Mouse (Mus musculus) telencephalon, adult 2 months (tissue): ENCODE results near the gene Uchl1.

Experiments used
- DNase-seq: peaks from one replicate; pipeline ENCODE4 v3.0.0-alpha.2; 2011; ENCODE audit warnings: low read depth, low spot score

Gene Uchl1

DNA sequence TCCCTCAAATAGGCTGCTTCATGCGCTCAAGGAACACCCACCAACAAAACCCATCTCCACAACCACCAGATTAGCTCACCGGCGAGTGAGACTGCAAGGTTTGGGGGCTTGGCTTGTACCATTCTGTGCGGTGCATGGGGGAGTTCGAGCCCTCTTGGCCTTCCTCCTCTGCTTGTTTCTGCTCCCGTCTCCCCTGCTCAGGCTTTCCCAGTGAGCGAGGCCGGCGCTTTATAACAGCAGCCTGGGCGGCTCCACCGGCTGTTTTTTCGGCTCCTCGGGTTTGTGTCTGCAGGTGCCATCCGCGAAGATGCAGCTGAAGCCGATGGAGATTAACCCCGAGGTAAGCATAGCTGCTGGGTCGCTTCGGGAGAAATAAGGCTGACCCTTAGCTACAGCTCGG, at the start of gene Uchl1:
Gene Uchl1 (plus strand): TSS at position 109 of the 400 bp plus-strand sequence.
- peak; percentile 97 for DNase-seq

DNA sequence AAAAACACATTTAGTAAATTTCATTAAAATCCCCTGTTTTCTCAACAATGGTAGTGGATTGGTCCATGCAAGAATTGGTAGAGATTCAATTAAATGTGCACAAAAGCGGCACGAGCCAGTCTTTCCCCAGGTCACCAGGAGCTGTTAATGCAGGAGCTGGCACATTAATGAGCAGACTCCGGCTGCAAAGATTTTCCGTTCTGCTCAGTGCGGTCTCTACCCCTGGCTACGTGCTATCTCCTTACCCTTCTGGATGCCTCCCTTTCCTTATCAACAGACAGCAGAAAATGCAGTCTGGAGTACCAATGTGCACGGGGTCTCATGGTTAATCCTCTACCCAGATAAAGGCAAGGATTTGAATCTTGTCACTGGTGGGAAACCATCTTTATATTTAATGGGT, 48.1 kb upstream of the Uchl1 start:
- DNase-seq = no peak

DNA sequence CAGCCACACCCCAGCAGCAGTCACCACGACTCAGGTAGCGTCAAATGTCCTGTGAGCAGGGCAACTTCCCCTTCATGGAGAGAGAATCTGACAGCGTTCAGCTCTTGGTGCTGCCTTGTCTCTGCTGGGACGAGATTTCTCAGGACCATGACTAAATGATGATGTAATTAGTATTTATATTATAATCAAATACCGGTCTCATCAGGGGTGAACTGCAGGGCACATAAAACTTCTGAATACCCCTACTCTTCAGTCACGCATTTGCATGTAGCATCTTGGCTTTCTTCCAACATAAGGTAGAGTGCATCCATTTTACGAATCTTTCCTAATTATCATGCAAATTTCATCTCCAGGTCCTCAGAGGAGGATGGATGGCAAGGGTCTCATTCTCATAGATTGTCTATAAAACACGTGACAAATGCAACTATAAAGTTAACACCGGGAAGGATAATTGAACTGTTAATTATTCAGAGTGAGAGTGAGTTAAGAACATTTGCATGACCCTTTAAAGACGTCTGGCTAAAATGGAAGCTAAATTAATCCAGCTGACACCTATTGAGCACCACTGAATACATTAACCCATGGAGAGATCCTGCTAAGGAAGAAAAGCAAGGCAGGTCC, 40.3 kb upstream of the Uchl1 start:
- DNase-seq = no peak

DNA sequence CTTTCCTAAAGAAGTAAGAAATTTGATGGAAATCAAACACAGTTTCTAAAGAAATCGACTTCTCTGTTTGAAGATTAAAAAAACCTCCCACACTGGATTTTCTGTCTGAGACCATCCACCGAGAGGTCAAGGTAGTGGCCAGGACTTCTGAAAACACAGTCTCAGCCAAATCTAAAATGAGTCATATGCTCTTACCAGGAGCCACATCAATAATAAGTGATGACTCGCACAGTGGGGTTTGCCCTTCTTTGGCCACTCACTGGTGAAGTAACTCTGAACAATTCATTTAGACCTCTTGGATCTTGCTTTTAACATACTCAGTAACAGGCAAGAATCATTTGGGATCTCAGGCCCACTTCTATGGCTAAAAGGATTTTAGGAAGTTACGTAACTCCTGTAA, 33.7 kb upstream of the Uchl1 start:
- DNase-seq = no peak

DNA sequence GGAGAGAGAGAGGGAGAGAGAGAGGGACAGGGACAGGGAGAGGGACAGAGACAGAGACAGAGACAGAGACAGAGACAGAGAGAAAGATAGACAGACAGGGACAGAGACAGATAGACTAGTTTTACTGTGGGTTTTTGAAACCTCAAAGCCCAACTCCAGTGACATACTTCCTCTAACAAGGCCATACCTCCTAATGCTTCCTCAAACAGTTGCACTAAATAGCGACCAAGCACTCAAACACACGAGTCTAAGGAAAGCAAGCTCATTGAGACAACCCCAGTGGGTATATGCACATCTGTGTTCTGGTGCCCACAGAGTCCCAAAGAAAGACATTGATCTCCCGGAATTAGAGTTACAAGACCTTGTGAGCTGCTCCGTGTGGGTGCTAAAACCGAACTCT, 32.6 kb upstream of the Uchl1 start:
- no peak for DNase-seq

DNA sequence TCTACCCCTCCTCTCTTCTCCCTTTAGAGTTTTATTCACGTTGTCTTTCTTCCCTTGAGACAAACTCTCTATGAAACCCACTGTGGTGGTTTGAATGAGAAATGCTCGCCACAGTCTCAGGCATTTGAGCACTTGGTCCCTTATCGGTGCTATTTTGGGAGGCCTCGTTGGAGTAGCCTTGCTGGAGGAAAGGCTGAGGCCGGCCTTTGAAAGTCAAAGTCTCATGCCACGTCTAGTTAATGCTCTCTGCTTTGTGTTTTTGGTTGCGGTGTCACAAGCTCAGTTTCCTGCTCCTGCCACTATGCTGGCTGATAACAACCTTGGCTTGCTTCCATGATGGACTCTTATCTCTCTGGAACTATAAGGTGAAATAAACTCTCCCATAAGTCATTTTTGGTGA, 28.4 kb upstream of the Uchl1 start:
- no peak for DNase-seq

DNA sequence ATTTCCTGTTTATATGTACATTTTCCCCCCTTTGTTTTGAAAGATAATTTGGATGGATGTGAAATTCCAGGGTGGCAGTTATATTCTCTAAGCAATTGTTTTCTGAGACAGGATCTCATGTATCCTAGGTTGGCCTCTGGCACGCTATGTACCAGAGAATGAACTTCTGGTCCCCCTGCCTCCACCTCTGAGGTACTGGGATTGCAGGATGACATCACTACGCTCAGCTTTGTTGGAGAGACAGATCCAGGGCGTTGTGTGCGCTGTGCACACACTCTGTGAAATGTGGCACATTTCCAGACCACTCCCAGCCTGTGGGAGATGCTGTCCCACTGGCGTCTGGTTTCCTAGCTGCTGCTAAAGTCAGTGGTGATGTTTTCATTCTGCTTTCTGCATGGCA, 21.7 kb upstream of the Uchl1 start:
- no peak for DNase-seq

DNA sequence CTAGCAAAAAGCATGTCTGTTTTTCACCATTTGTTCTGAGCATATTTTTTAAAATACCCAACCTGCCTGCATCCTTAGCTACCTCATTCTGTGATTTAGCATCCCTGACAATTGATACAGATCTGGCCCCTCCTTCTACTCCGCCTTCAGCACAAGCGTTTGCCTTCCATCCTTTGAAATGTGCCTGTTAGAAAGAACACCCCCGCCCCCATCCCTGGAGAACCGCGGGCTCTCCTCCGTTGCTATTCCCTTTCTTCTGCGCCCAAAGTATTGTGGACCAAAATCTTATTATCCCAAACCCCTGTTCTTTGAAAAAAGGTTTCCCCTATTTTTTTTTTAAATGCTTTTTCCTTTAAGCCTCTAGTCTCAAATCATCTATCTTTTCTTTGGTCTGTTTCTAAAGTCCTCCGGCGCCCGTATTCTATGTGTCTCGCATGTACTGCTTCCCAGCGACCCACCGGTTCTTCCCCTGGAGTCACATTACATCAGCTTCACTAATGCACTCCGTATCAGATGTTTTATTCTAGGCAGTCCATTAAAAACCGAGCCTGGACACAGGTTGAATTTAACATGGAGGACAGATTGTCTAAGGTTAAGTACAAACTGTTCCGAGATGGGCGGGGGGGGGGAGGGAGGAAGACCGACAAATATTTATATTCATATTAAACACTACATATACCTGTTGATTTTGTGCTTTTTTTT, 551 bp upstream of the Uchl1 start:
- peak; percentile 67 for DNase-seq

DNA sequence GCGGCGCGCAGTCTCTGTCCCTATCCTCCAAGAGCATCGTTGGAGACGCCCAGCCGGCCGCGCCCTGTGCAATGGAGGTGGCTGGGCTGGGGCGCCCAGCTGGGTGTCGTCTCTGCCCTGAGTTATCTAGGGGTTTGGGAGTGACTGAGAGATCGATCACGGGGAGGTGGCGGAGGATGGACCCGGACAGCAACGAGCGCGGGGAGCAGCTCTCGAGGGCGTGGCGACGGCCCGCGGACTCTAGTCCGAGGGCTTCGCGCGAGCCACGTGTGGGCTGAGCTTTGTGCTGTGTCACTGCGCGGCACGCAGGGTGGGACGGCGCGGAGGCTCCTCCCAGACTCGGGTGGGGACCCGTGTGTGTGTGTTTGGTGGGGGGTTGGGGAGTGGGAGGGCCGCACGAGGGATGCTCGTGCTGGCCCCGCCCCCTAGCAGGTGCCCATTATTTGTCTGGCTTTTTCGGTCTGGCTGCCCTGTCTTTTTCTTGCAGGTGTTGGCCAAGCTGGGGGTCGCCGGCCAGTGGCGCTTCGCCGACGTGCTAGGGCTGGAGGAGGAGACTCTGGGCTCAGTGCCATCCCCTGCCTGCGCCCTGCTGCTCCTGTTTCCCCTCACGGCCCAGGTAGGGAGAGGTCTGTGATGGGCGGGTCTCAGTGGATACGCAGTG, 696 bp downstream of the Uchl1 start:
- peak; percentile 62 for DNase-seq

DNA sequence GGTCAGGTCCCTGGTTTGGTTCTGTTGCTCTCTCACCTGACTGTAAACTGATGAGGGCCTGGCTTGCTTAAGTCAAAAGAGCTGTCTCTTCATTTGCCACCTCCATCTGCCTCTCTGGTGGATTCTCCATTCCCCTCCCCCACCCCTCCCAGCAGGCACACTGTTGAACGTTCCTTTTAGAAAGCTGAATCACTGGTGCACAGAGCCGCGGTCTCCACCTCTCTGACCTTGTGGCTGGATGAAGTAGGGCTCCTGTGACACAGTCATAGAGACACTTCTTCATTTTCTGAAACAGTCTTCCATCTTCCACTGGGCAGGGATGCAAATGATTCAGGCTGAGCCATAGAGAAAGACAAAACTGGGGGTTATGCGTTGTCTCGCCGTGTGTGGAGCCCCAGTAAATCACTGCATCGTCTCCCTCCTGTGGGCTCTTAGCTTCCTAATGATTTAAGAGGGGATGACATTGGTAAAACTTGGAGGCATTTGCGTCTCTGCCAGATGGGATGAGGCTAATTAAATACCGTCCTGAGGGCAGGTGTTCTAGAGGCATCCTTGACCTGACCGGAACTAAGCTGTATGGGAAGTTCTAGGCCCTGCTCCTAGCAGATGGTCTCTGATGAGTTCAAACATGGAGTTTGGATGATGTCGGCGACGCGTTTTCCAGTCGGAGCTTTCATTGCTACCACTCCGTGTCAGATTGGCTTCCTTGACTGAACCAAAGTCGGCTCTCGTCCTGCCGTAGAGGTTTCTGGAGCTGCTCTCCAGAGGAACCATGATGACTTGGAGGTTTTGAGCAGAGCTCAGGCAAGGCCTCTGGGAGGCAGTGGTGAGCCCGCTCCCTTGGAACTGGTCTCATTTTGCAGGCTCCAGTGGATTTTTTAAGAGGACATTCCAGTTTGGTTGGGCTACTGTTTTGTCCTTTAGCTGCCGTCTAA, 1.8 kb downstream of the Uchl1 start:
- DNase-seq = peak; percentile 58

DNA sequence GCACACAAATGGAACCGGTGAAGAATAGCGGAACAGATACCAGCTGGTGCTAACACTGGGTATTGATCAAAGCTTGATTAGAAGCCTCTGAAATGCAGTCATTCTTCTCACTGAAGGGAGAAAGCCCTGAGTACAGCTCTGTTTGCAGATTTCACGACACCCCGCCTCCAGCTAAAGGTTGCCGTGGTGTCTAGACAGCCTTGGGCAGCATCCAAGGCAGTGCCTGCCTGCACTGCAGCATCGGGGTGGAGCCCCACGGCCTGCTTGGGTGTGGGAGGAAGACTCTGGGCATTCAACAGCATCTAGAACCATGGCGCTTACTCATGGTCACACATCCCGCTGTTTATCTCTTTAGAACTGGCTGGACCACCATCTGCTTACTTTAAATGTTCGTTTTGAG, 3.3 kb downstream of the Uchl1 start:
- peak; percentile 68 for DNase-seq

DNA sequence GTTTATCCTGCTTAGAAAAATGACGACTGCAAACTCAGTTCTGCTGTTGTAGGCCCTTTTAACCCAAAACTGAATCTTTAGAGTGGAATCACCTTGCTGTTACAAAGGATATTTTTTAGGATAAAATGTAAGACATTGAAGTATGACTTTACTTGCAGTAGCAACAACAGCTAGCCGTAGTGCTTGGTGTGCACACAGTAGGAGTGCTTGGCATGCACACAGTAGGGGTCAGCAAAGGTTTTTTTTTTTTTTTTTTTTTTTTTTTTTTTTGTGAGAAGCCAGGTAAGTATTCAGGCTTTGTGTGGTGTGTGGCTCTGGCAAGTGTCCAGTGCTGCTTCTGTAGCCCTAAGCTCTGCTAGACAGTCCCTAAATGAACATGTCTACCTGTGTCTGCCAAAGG, 10.0 kb downstream of the Uchl1 start:
- DNase-seq = no peak

DNA sequence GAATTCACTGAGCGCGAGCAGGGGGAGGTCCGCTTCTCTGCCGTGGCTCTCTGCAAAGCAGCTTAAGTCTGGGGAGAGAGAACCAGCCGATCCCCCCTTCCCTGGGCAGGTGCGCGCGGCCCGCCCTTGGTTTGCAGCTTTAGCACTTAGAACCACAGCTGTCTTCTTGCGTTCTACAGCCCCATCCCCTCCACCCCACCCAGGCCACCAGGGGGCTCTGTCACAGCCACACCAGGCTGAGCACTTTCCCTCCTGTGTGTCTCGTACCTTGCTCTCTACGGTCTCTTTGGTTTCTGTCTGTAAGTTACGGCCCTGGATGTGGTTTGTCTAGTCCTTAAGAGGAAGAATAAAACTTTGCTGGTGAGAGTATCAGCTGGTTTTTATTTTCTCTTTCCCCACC, 11.0 kb downstream of the Uchl1 start:
- no peak for DNase-seq

DNA sequence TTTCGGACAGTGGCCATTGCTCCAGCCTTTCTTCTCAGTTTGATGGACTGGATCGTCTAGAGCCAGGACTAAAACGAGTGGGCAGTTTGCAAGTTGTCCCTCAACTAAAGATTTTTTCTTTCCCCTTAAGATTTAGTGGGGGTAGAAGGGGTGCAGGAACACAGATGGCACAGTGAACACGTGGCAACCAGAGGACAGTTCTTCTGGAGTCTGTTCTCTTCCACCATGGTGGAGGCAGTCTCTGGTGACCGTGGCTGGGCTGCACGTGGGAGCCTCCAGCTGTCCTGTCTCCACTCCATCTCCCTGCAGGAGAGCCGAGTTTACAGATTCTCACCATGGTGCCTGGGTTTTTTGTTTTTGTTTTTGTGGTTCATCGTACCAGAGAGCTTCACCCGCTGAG, 11.8 kb downstream of the Uchl1 start:
- DNase-seq = peak; percentile 57

DNA sequence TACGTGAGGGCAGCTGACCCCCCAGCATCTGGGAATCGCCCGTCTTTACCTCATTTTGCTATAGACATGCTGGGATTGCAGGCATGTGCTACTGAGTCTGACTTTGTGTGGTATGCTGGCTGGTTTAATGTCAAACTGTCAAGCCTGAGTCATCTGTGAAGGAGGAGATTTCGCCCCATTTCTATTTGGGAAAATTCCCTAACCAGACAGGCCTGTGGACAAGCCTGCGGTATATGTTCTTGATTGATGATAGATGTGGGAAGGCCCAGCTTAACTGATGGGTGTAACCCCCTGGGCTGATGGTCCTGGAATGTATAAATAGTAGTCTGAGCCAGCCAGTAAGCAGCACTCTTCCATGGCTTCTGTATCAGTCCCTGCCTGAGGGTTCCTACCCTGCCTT, 12.4 kb downstream of the Uchl1 start:
- no peak for DNase-seq

DNA sequence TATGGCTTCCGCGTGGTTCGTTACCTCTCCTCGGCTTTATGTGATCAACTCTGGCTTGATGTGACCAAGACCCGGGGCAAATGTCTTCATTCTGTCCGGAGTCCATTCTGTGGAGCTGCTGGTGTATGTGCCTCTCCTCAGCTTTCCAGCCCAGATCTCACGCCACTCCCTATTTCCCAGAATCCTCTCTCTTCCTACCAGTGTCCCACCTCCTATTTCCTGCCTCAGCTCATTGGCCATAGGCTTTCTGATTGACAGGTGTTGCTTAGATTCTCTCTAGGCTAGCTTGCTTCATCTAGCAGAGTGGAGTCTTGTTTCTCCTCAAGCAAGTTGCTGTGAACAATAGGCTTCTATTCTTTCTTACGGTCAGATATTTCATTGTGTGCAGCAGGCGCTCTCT, 13.9 kb downstream of the Uchl1 start:
- no peak for DNase-seq

DNA sequence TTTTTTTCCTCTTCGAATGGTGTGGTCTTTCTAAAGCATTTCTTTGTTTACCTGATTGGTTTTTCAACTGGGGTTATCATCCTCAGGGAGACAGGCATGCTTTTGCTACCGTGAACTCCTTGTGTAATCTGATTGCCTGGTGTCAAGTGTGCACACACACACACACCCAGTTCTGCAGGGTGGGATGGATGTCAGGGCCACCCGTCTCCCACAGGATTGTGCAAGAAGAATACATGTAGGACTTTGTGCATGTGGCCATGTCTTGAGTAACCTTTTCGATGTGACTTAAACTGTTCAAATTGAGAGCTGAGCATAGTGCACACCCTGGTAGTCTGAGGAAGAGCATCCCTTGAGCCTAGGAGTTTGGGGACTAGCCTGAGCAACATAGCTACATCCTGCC, 17.3 kb downstream of the Uchl1 start:
- no peak for DNase-seq

DNA sequence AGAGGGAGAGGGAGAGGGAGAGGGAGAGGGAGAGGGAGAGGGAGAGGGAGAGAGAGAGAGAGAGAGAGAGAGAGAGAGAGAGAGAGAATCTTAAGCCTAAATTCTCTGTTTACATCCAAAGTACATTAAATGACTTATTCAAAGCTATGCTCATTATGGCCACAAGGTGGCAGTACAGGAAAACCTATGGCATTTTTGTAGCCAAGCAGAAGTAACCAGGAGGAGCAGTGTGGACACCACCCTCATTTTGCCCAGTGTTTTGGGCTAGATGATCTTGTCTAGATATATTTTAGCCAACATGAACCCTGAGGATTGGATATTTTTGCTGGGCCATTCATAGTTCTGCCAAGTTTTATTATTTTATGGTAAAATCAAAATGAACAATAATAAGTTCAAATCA, 21.2 kb downstream of the Uchl1 start:
- DNase-seq = peak; percentile 58

DNA sequence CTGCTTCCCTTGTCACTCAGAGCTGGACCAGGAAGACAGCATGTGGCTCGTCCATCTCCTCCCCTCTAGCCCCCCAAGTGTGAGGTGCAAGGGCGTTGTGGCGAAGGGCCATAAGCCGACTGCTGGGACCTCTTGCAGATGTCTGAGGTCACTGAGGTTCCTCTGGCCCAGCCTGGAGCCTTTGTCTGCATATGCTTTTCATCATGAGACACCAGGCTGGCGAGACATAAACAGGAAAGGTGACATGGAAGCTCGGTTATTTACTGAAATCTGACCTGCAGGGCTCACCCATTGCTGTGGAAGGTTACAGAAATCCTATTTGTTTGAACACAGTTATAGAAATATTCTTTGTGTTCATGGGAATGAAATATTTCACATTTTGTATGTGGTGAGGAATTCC, 24.0 kb downstream of the Uchl1 start:
- no peak for DNase-seq

DNA sequence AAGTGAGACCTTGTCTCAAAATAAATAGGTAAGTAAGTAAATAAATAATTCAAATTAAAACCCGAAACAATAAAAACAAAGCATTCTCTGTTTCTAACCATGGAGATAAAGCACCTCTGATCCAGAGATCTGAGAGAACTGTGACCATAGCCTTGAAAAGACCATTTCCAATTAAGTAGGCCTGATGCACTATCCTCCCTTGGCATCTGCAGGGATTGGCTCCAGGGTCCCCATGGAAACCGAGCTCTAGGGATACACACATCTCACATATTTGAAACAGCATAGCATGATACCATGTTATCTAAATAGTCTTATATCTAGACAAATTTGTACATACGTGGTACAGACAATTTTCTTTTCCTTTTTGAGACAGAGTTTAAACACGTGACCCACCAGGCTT, 26.1 kb downstream of the Uchl1 start:
- no peak for DNase-seq

DNA sequence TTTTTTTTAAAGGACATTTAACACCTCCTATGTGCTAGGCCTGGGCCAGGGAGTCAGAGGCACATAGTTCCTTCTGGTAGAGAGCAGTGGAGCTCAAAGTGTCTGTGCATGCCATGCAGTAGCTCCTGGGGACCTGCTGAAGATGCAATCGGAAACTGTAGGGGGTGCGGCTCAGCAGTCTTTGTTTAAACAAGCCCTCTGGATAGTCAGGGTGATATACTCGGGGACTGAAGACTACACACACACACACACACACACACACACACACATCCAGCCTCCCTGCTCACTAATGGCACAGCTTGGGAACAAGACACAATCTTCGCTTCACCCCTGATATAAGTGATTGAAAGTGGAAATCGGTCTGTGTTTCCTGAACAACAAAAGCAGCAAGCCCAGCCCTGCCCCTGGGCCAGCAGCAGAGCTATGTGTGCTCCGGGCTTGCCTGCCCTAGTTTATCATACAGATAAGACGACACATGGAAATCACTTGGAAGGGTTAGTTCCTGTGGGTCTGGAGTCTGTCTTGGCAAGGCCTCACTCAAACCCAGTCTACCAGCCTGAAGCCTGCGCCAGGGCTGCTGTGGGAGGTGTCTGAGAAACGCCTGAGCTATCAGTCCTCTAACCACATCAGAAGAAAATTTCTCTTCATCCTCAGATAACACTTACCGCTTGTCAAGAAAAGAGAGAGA, 27.6 kb downstream of the Uchl1 start:
- no peak for DNase-seq

DNA sequence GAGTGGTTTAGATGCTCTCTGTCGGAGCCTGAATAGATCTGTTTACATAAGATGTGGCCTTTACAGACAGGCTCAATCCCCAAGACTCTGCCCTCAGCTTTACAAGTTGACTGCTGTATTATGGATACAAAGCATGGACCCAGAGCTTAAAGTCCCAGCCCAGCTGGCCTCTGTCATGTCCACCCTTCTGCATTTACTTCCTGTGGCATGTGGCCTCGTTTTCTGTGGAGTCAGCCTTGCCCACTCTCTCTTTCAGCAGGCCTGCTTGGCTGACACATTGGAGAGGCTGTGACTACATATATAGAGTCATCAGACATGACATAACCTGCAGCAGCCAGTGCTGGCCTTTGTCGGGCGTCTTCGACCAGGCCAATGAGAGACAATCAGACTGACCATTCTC, 32.0 kb downstream of the Uchl1 start:
- DNase-seq = no peak
